Mouse (Mus musculus) G1E (cell line): ENCODE results near the gene Zfp280d.

ENCODE experiments used
- CTCF ChIP-seq: IDR thresholded peaks from 2 replicates; pipeline ENCODE4 v1.5.1; 2012; ENCODE audit warnings: low read depth, low read length, inconsistent platforms, mixed read lengths
- GATA1 ChIP-seq: IDR thresholded peaks from 2 replicates; pipeline ENCODE4 v1.6.1; 2012; ENCODE audit warnings: borderline replicate concordance, low read length, inconsistent platforms, mixed read lengths
- POLR2AphosphoS5 ChIP-seq: IDR thresholded peaks from 2 replicates; pipeline ENCODE4 v1.6.1; 2012; ENCODE audit warnings: low read depth, low read length, inconsistent platforms; ENCODE audit not compliant: insufficient replicate concordance
- TAL1 ChIP-seq: conservative IDR thresholded peaks from 2 replicates; pipeline ENCODE4 v1.6.1; 2012; ENCODE audit warnings: low read depth, low read length, inconsistent platforms, mixed read lengths

DNA sequence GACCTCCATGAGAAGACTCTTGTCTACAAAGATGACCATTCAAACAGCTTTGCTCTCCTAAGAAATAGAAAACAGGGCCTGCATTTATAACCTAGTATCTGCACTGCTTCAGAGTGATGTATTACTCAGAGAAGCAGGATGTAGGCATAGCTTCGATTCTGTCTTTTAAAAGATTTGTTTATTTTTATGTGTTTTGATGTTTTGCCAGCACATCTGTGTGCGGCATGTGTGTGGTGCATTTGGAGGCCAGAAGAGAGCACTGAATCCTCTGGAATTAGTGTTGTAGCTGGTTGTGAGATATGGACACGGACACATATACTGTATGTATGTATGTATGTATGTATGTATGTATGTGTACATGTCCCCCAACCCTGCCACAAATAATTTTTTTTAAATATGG, 18.0 kb upstream of the Zfp280d start:
- TF ChIP-seq CTCF (no peak), POLR2AphosphoS5 (no peak), TAL1 (no peak), GATA1 (no peak)
